Mouse (Mus musculus) Patski (cell line): ENCODE measurements at regions not wholly inside any gene's neighbourhood (a gene's known extent, or its start where the extent isn't known, plus 50 kb on each side); places are given as distances from the start of the nearest gene placed in this dataset.

Source experiments
- ATAC-seq: fragments of 100-300 bp; one replicate; pipeline ENCODE4 v1.8.0; 2021
- CTCF ChIA-PET: fragments of 350-600 bp; sonication (Branson Sonifier 250); formaldehyde crosslinking; loops from one replicate; lab custom pipeline; 2022; ENCODE audit warnings: inconsistent platforms; lab: Charles Lee
- POLR2A ChIA-PET: fragments of 350-600 bp; sonication (Branson Sonifier 250); formaldehyde crosslinking; loops from one replicate; lab custom pipeline; 2022; ENCODE audit warnings: antibody characterized with exemption, inconsistent platforms; lab: Charles Lee
- DNase-seq: peaks from one replicate; pipeline ENCODE4 v3.0.0-alpha.2; 2011; ENCODE audit warnings: low read depth, low spot score
- H3K27me3 ChIP-seq: fragments of 371-371 bp; one replicate; pipeline ENCODE4 v1.5.1; 2021
- CTCF ChIP-seq: fragments of 100-300 bp; IDR thresholded peaks from one replicate; pipeline ENCODE4 v1.5.1; 2021
- in situ Hi-C: fragments of 300-500 bp; cut with MboI; formaldehyde crosslinking; loops from 3 replicates; pipeline ENCODE4 v1.11.1; 2018; ENCODE audit warnings: low pct_unique_long_range_greater_than_20kb, mixed read lengths

GRCm38 (mm10) chr11:112552838-112553237, 229.2 kb upstream of the Sox9 start:
- CTCF ChIA-PET: no interaction called here

GRCm38 (mm10) chr11:112563027-112563426, 219.0 kb upstream of the Sox9 start:
- TF ChIP-seq CTCF: no peak
- no peak for ATAC-seq
- ChIA-PET POLR2A (no interaction called here), CTCF (no interaction called here)
- DNase-seq: no peak
- H3K27me3 ChIP-seq: no peaks in the 10 kb centered on the region
- in situ Hi-C loops: no loop called here

More at GRCm38 (mm10) chr11:112552838-112553237, 229.2 kb upstream of the Sox9 start:
- no peak for TF ChIP-seq CTCF
- in situ Hi-C loops: no loop called here
- ATAC-seq (no peak), DNase-seq (no peak)
- H3K27me3 ChIP-seq: no peaks in the 10 kb centered on the region
- POLR2A ChIA-PET: no interaction called here

- in situ Hi-C loops: no loop called here
- POLR2A ChIA-PET: no interaction called here
- DNase-seq (no peak), ATAC-seq (no peak)
- CTCF ChIA-PET: no interaction called here
- TF ChIP-seq CTCF: no peak
- no peaks in the 10 kb centered on the region for H3K27me3 ChIP-seq
Measured at GRCm38 (mm10) chr11:112564706-112565215, 217.3 kb upstream of the Sox9 start.

GRCm38 (mm10) chr11:112566071-112566470, 216.0 kb upstream of the Sox9 start:
- H3K27me3 ChIP-seq: no peaks in the 10 kb centered on the region
- no peak for DNase-seq
- in situ Hi-C loops: no loop called here
- no peak for ATAC-seq
- ChIA-PET POLR2A (no interaction called here), CTCF (no interaction called here)
- no peak for TF ChIP-seq CTCF

GRCm38 (mm10) chr11:112587386-112587785, 194.6 kb upstream of the Sox9 start:
- ChIA-PET CTCF (interaction anchor here (1.7 kb wide), 1 partner anchor 11 kb away, joined by 3 read pairs; no protein-coding TSS in a partner anchor), POLR2A (no interaction called here)
- in situ Hi-C loops: no loop called here
- DNase-seq: no peak
- no peaks in the 10 kb centered on the region for H3K27me3 ChIP-seq
- TF ChIP-seq CTCF: no peak
- no peak for ATAC-seq

GRCm38 (mm10) chr11:112588088-112588487, 193.9 kb upstream of the Sox9 start:
- ATAC-seq (no peak), DNase-seq (no peak)
- ChIA-PET POLR2A (no interaction called here), CTCF (interaction anchor here (1.7 kb wide), 1 partner anchor 12 kb away, joined by 3 read pairs; no protein-coding TSS in a partner anchor)
- in situ Hi-C loops: no loop called here
- H3K27me3 ChIP-seq: no peaks in the 10 kb centered on the region
- no peak for TF ChIP-seq CTCF

GRCm38 (mm10) chr11:112590214-112590613, 191.8 kb upstream of the Sox9 start:
- DNase-seq (no peak), ATAC-seq (no peak)
- no peaks in the 10 kb centered on the region for H3K27me3 ChIP-seq
- in situ Hi-C loops: no loop called here
- ChIA-PET CTCF (no interaction called here), POLR2A (no interaction called here)
- no peak for TF ChIP-seq CTCF

GRCm38 (mm10) chr11:112592411-112593020, 189.5 kb upstream of the Sox9 start:
- no peak for ATAC-seq
- no peak for TF ChIP-seq CTCF
- CTCF ChIA-PET: no interaction called here

GRCm38 (mm10) chr11:112593821-112594220, 188.2 kb upstream of the Sox9 start:
- DNase-seq: no peak
- in situ Hi-C loops: no loop called here
- no peak for ATAC-seq
- TF ChIP-seq CTCF: no peak
- H3K27me3 ChIP-seq: no peaks in the 10 kb centered on the region
- ChIA-PET POLR2A (no interaction called here), CTCF (no interaction called here)

More at GRCm38 (mm10) chr11:112592411-112593020, 189.5 kb upstream of the Sox9 start:
- in situ Hi-C loops: no loop called here
- H3K27me3 ChIP-seq: no peaks in the 10 kb centered on the region
- POLR2A ChIA-PET: no interaction called here
- DNase-seq: no peak

GRCm38 (mm10) chr11:112607359-112607758, 174.7 kb upstream of the Sox9 start:
- ATAC-seq (no peak), DNase-seq (no peak)
- CTCF ChIA-PET: no interaction called here
- peaks cover 2% of the 10 kb centered on the region for H3K27me3 ChIP-seq
- POLR2A ChIA-PET: interaction anchor here (0.6 kb wide), 1 partner anchor 415 kb away, joined by 3 read pairs; no protein-coding TSS in a partner anchor
- TF ChIP-seq CTCF: no peak
- in situ Hi-C loops: no loop called here

- TF ChIP-seq CTCF: no peak
- DNase-seq: no peak
- no peak for ATAC-seq
- CTCF ChIA-PET: no interaction called here
- in situ Hi-C loops: no loop called here
- peaks cover 2% of the 10 kb centered on the region for H3K27me3 ChIP-seq
- POLR2A ChIA-PET: no interaction called here
Measured at GRCm38 (mm10) chr11:112609277-112609676, 172.7 kb upstream of the Sox9 start.
